Mouse (Mus musculus) small intestine, adult 10 weeks (tissue): Measurements from ENCODE around the gene Espnl. TPM values are rescaled to one million over a fixed set of nuclear protein-coding genes. Genes with fewer than 3 reads are reported as not detected.

Experiments used
- polyA plus RNA-seq: library from polyadenylated mRNA; stranded (reverse); fragments of 350-450 nt; fragmentation: Illumina TruSeq; extraction: RNeasy Lipid Tissue Mini Kit (QIAGEN cat#74804); gene quantifications from one replicate; pipeline ENCODE4 v1.2.3, GENCODE M21; 2014; ENCODE audit warnings: low replicate concordance

Espnl gene
- not detected for polyA plus RNA-seq

GRCm38 (mm10) chr1:91321760-91322438, at the start of gene Espnl:
TSS of gene Espnl (plus strand) at chr1:91322075.

GRCm38 (mm10) chr1:91297799-91298744, 23.8 kb upstream of the Espnl start, which contains the start of gene Scly:
TSS of gene Scly (plus strand) at chr1:91298338.

GRCm38 (mm10) chr1:91350841-91351240, 29.0 kb downstream of the Espnl start, which contains the start of gene Klhl30:
TSS of gene Klhl30 (plus strand) at chr1:91351016.

GRCm38 (mm10) chr1:91366215-91367108, 44.6 kb downstream of the Espnl start, which contains the start of gene Erfe:
TSS of gene Erfe (plus strand) at chr1:91366430.

Other genes starting within 250 kb of the Espnl start
- gene Rbm44, start 177.0 kb upstream of the Espnl start, polyA plus RNA-seq, result 1.0 TPM
- 1.0 TPM for gene Ramp1, start 142.3 kb upstream of the Espnl start, polyA plus RNA-seq
- 123 TPM for gene Ube2f, start 71.8 kb upstream of the Espnl start, polyA plus RNA-seq
- 3.2 TPM for gene Scly, start 23.7 kb upstream of the Espnl start, polyA plus RNA-seq
- gene Klhl30, start 28.9 kb downstream of the Espnl start, polyA plus RNA-seq, result not detected
- 3.1 TPM for gene Erfe, start 44.4 kb downstream of the Espnl start, polyA plus RNA-seq
- gene Ilkap, start 76.7 kb downstream of the Espnl start, polyA plus RNA-seq, result 25.6 TPM
- gene Hes6, start 92.0 kb downstream of the Espnl start, polyA plus RNA-seq, result 0.30 TPM
- gene Per2, start 137.2 kb downstream of the Espnl start, polyA plus RNA-seq, result 4.4 TPM
- 3.3 TPM for gene Traf3ip1, start 172.6 kb downstream of the Espnl start, polyA plus RNA-seq
- gene Asb1, start 218.5 kb downstream of the Espnl start, polyA plus RNA-seq, result 1.9 TPM